In the genomic region with DNA sequence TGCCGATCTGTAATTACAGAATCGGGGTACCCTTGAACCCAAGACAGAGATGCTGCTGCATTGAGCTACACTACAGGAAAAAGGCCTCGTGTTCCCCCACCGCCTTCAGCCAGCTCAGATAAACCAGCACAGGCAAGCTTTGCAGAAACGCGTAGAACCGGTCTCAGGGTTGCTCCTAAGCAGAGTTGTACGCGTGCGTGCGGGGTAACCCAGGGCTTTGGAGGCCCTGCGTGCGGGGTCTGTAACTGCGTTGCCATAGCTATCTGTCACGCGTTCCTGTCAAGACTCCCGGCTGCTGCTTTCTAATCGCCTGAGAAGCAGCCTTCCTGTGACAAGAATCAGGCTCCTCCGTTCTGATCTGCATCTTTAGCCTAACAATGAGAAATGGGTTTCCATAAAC, we compare ENCODE assay signal across 8 mouse cellular contexts.
A peak's percentile ranks its signal among the peaks of the same experiment; 100 is the strongest.
DNase-seq lines count a peak whose midpoint lies in the region; ATAC-seq and TF ChIP-seq lines count a peak whose summit lies in the region.

No protein-coding gene starts in this region.

- peak overlapping the region; percentile 39 for H3K4me2 ChIP-seq in midbrain, postnatal 0 days (ENCODE audit: low read depth, low read length, poor library complexity, severe bottlenecking)

- peaks cover 54% of the 10 kb centered on the region for H3K27me3 ChIP-seq in forebrain, embryonic 10.5 days (ENCODE audit: poor library complexity, severe bottlenecking)
- peaks cover 13% of the 10 kb centered on the region for H3K27me3 ChIP-seq in midbrain, postnatal 0 days (ENCODE audit: insufficient read depth, low read length)

- H3K4me3 ChIP-seq in gastrocnemius, adult 2 months: peak overlapping the region; percentile 63
- peak overlapping the region; percentile 42 for H3K4me3 ChIP-seq in forebrain, embryonic 10.5 days
- peak overlapping the region; percentile 5; the same call in 1 of the 2 replicates for H3K4me3 ChIP-seq in midbrain, postnatal 0 days (ENCODE audit: low read depth, low read length)

- intact Hi-C loops in gastrocnemius, adult 2 months (cut with DNase I): loop anchor here (2.0 to 10.0 kb wide), 4 partner anchors 115 to 452 kb away; no protein-coding TSS in a partner anchor

- H3K36me3 ChIP-seq in forebrain, embryonic 10.5 days (replicated peaks): no peaks in the 10 kb centered on the region
- no peaks in the 10 kb centered on the region for H3K36me3 ChIP-seq in midbrain, postnatal 0 days (ENCODE audit: insufficient read depth, low read length)

- no peak overlapping the region for H3K9ac ChIP-seq in midbrain, postnatal 0 days (replicated peaks; ENCODE audit: low read length, poor library complexity, severe bottlenecking)

- no peak for TF ChIP-seq CTCF in gastrocnemius, adult 2 months (IDR thresholded peaks at IDR 0.05)
- TF ChIP-seq CTCF in midbrain, postnatal 0 days (IDR thresholded peaks at IDR 0.05): no peak

- no peaks in the 10 kb centered on the region for H3K9me3 ChIP-seq in forebrain, embryonic 10.5 days
- no peaks in the 10 kb centered on the region for H3K9me3 ChIP-seq in midbrain, postnatal 0 days (ENCODE audit: low read length)

- no peak for DNase-seq in gastrocnemius, adult 2 months
- DNase-seq in gastrocnemius, postnatal 25 days: no peak
- DNase-seq in CD4-positive helper T cell, adult 2 months (ENCODE audit: low read depth, low spot score): peak; percentile 17
- peak; percentile 40 for DNase-seq in forebrain, embryonic 10.5 days (ENCODE audit: extremely low spot score, low spot score)
- peak; percentile 55 to 73 for DNase-seq in kidney, postnatal 4 days
- DNase-seq in midbrain, postnatal 0 days (ENCODE audit: low spot score): peak; percentile 47
- DNase-seq in T-cell, adult 2 months (ENCODE audit: low spot score): no peak
- DNase-seq in cerebellum, adult 11 months: no peak

- H3K27ac ChIP-seq in gastrocnemius, adult 2 months: no peak overlapping the region
- H3K27ac ChIP-seq in forebrain, embryonic 10.5 days: no peak overlapping the region
- no peak overlapping the region for H3K27ac ChIP-seq in midbrain, postnatal 0 days (ENCODE audit: low read depth, low read length)

- WGBS in forebrain, embryonic 10.5 days: 4% methylated on average over 19 of the region's 19 CpGs
- WGBS in midbrain, postnatal 0 days: 6% methylated on average over 19 of the region's 19 CpGs

- H3K4me1 ChIP-seq in forebrain, embryonic 10.5 days: peaks cover 40% of the 10 kb centered on the region
- H3K4me1 ChIP-seq in midbrain, postnatal 0 days (ENCODE audit: insufficient read depth, low read length): 0 out of 2 replicates have a peak, but pooled peaks cover 3% of the 10 kb centered on the region

- ATAC-seq in midbrain, postnatal 0 days (ENCODE audit: low FRiP score): peak; percentile 47; the same call in 1 of the 2 replicates

Comparison
In these comparisons a context has a peak if more than half of its experiments do, and no peak if none do; other contexts are left out.
1. DNase-seq: peak in CD4-positive helper T cell, adult 2 months (single experiment), forebrain, embryonic 10.5 days (single experiment), kidney, postnatal 4 days (2 of 2) and midbrain, postnatal 0 days (single experiment); none in gastrocnemius, adult 2 months (single experiment), gastrocnemius, postnatal 25 days (single experiment), T-cell, adult 2 months (single experiment) and cerebellum, adult 11 months (single experiment).
2. H3K4me3 ChIP-seq: peak in every context shown above with its lines; median percentile 63 in gastrocnemius, adult 2 months; 42 in forebrain, embryonic 10.5 days; 5 in midbrain, postnatal 0 days.